In the genomic region with DNA sequence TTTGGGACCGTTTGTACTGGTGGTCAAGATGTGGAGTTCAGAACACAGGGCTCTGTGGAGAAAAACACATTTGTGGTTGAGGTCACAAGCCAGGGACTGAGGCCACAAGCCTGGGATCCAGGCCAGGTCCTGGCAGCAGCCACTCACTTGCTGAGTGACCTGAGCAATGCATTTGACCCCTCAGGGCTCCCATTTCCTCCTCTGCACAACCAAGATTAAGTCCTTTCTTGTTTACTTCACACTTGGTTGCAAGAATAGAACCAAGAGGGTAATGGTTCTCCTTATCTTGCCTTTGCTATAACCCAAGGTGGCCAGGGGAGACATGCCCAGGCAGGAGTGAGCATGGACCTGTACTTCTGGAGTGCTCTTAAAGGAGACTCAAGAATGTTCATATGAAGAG, we compare ENCODE assay signal across 12 mouse cellular contexts. TPM values are rescaled to one million over a fixed set of nuclear protein-coding genes. Genes with fewer than 3 reads are reported as not detected.
DNase-seq lines count a peak whose midpoint lies in the region; ATAC-seq lines count a peak whose summit lies in the region.
"Had no signal": no experiment of that assay in that cellular context is flagged by ENCODE, and none has a peak within 500 bp of the region (broad histone marks: within the 10 kb centered on the region; RNA-seq: fewer than 3 reads in every experiment).

No protein-coding gene starts in this region.

- peak; percentile 60 for DNase-seq in urinary bladder, postnatal 14 days (ENCODE audit: low spot score)
- no peak for DNase-seq in urinary bladder, postnatal 4 days (ENCODE audit: low spot score in 2 of 2)
- no peak for DNase-seq in layer of hippocampus, postnatal 25 days (ENCODE audit: extremely low spot score in 1 of 2, low spot score in 1 of 2)
- no peak for DNase-seq in spleen, adult 12 weeks (ENCODE audit: low spot score)

- no peak overlapping the region for H3K4me3 ChIP-seq in heart, embryonic 14.5 days (ENCODE audit: control insufficient read depth in 1 of 2, insufficient read depth in 1 of 2, low read depth in 1 of 2, low read length in 2 of 2)
- no peak overlapping the region for H3K4me3 ChIP-seq in liver, embryonic 16.5 days (ENCODE audit: low read depth, low read length)
- H3K4me3 ChIP-seq in stomach, embryonic 16.5 days (replicated peaks; ENCODE audit: low read length): no peak overlapping the region
- no peak overlapping the region for H3K4me3 ChIP-seq in forebrain, embryonic 12.5 days (replicated peaks)

- no peak overlapping the region for H3K9ac ChIP-seq in heart, embryonic 14.5 days (ENCODE audit: low read length)
- H3K9ac ChIP-seq in liver, embryonic 16.5 days (ENCODE audit: low read depth, low read length): no peak overlapping the region
- H3K9ac ChIP-seq in stomach, embryonic 16.5 days (ENCODE audit: low read length): no peak overlapping the region
- no peak overlapping the region for H3K9ac ChIP-seq in forebrain, embryonic 12.5 days

- no peak overlapping the region for H3K27ac ChIP-seq in heart, embryonic 14.5 days (replicated peaks in 1 of 2; ENCODE audit: control insufficient read depth in 1 of 2, insufficient read depth in 1 of 2, low read depth in 2 of 2, low read length in 2 of 2)
- no peak overlapping the region for H3K27ac ChIP-seq in liver, embryonic 16.5 days (ENCODE audit: low read length)
- no peak overlapping the region for H3K27ac ChIP-seq in stomach, embryonic 16.5 days (ENCODE audit: low read length)
- H3K27ac ChIP-seq in forebrain, embryonic 12.5 days: no peak overlapping the region

- 0 out of 2 replicates have a peak, but pooled peaks have one; percentile 31 for ATAC-seq in heart, embryonic 14.5 days (ENCODE audit: insufficient number of reproducible peaks, insufficient read depth, low FRiP score, low read depth)
- ATAC-seq in liver, embryonic 16.5 days (ENCODE audit: low read depth): peak; percentile 43; the same call in 1 of the 2 replicates
- peak; percentile 61; the same call in 1 of the 2 replicates for ATAC-seq in stomach, embryonic 16.5 days (ENCODE audit: insufficient read depth, low FRiP score)
- no peak for ATAC-seq in forebrain, embryonic 12.5 days (ENCODE audit: low FRiP score)
- ATAC-seq: intestine, embryonic 16.5 days had no signal

- H3K9me3 ChIP-seq in heart, embryonic 14.5 days (ENCODE audit: control insufficient read depth, low read length): no peaks in the 10 kb centered on the region
- no peaks in the 10 kb centered on the region for H3K9me3 ChIP-seq in liver, embryonic 16.5 days (replicated peaks; ENCODE audit: control insufficient read depth, low read length)
- H3K9me3 ChIP-seq in stomach, embryonic 16.5 days (replicated peaks; ENCODE audit: control insufficient read depth, low read length): no peaks in the 10 kb centered on the region
- no peaks in the 10 kb centered on the region for H3K9me3 ChIP-seq in forebrain, embryonic 12.5 days

- 48% methylated on average over 1 of the region's 1 CpGs for WGBS in heart, embryonic 14.5 days
- WGBS in liver, embryonic 16.5 days (ENCODE audit: insufficient replicate concordance): 24% methylated on average over 1 of the region's 1 CpGs
- WGBS in stomach, embryonic 16.5 days: 54% methylated on average over 1 of the region's 1 CpGs
- WGBS in forebrain, embryonic 12.5 days: 83% methylated on average over 1 of the region's 1 CpGs

- no peaks in the 10 kb centered on the region for H3K36me3 ChIP-seq in heart, embryonic 14.5 days (ENCODE audit: control insufficient read depth, insufficient read depth, low read length)
- no peaks in the 10 kb centered on the region for H3K36me3 ChIP-seq in liver, embryonic 16.5 days (ENCODE audit: control insufficient read depth, insufficient read depth)
- no peaks in the 10 kb centered on the region for H3K36me3 ChIP-seq in stomach, embryonic 16.5 days (ENCODE audit: control insufficient read depth, insufficient read depth, low read length)
- no peaks in the 10 kb centered on the region for H3K36me3 ChIP-seq in forebrain, embryonic 12.5 days (replicated peaks)

- H3K4me1 ChIP-seq in heart, embryonic 14.5 days (ENCODE audit: control insufficient read depth in 2 of 2, insufficient read depth in 2 of 2, low read length in 2 of 2): peaks cover 6 to 9% of the 10 kb centered on the region in 2 experiments; a peak in 2 of 4 replicates
- no peaks in the 10 kb centered on the region for H3K4me1 ChIP-seq in liver, embryonic 16.5 days (ENCODE audit: control insufficient read depth, low read depth, low read length)
- H3K4me1 ChIP-seq in stomach, embryonic 16.5 days (ENCODE audit: control insufficient read depth, insufficient read depth, low read length): peaks cover 16% of the 10 kb centered on the region
- H3K4me1 ChIP-seq in forebrain, embryonic 12.5 days: peaks cover 7% of the 10 kb centered on the region; the same call in 1 of the 2 replicates

- H3K4me2 ChIP-seq in heart, embryonic 14.5 days (ENCODE audit: low read length): no peak overlapping the region
- no peak overlapping the region for H3K4me2 ChIP-seq in liver, embryonic 16.5 days (ENCODE audit: low read depth, low read length)
- no peak overlapping the region for H3K4me2 ChIP-seq in stomach, embryonic 16.5 days (ENCODE audit: low read depth, low read length)
- H3K4me2 ChIP-seq in forebrain, embryonic 12.5 days: no peak overlapping the region
- H3K4me2 ChIP-seq: midbrain, embryonic 11.5 days had no signal

- no peaks in the 10 kb centered on the region for H3K27me3 ChIP-seq in heart, embryonic 14.5 days (ENCODE audit: control insufficient read depth, insufficient read depth, low read length)
- H3K27me3 ChIP-seq in liver, embryonic 16.5 days (ENCODE audit: control insufficient read depth, insufficient read depth, low read depth, low read length): no peaks in the 10 kb centered on the region
- H3K27me3 ChIP-seq in stomach, embryonic 16.5 days (ENCODE audit: control insufficient read depth, insufficient read depth, low read length): no peaks in the 10 kb centered on the region
- no peaks in the 10 kb centered on the region for H3K27me3 ChIP-seq in forebrain, embryonic 12.5 days

RNA-seq across cellular contexts. Expression of gene Calml3, which starts 53.4 kb away (rescaled TPM):
- polyA plus RNA-seq in heart, embryonic 14.5 days (2014; fragmentation: Nextera tagmentation; extraction: Ambion mirVana): not detected in 2 replicates
- not detected in 2 replicates for polyA plus RNA-seq in liver, embryonic 16.5 days (2015; fragmentation: Nextera tagmentation; extraction: Ambion mirVana)
- polyA plus RNA-seq in stomach, embryonic 16.5 days (2015; fragmentation: Nextera tagmentation; extraction: Ambion mirVana): 25.1 and 40.9 TPM in 2 replicates
- total RNA-seq in layer of hippocampus, postnatal 25 days (2021): not detected
- polyA plus RNA-seq in forebrain, embryonic 12.5 days (2016; fragmentation: Nextera tagmentation; extraction: Ambion mirVana): not detected in 2 replicates
- total RNA-seq: MEL had no signal
- polyA plus RNA-seq: forebrain, embryonic 11.5 days; intestine, embryonic 16.5 days; midbrain, embryonic 11.5 days had no signal

Comparison
In these comparisons a context has a peak if more than half of its experiments do, and no peak if none do; other contexts are left out.
1. RNA of gene Calml3, which starts 53.4 kb away (polyA plus RNA-seq): 25.1 to 40.9 TPM in stomach, embryonic 16.5 days; not detected in heart, embryonic 14.5 days, not detected in forebrain, embryonic 12.5 days and not detected in liver, embryonic 16.5 days; every median in the first group is over 10 times any median in the second.